Mouse (Mus musculus): Measurements from ENCODE around the gene Ptges.

Gene Ptges

GRCm38 (mm10) chr2:30846236-30846635, 83.4 kb downstream of the Ptges start:
- DNase-seq (ENCODE audit: low read depth), result no peak

GRCm38 (mm10) chr2:30845152-30846070, 84.3 kb downstream of the Ptges start:
- DNase-seq (ENCODE audit: low read depth), result no peak

GRCm38 (mm10) chr2:30842615-30843014, 87.0 kb downstream of the Ptges start:
- no peak for DNase-seq (ENCODE audit: low read depth)

All from c-Kit-positive CD71-negative TER-119-negative erythroid progenitor cells, embryonic 14.5 days (primary cell).